Comparison of ENCODE assay signal across 25 mouse cellular contexts in genomic region chr1:130744217-130744616, GRCm38 (mm10). TPM values are rescaled to one million over a fixed set of nuclear protein-coding genes. Genes with fewer than 3 reads are reported as not detected.
A peak's percentile ranks its signal among the peaks of the same experiment; 100 is the strongest.
DNase-seq lines count a peak whose midpoint lies in the region; ATAC-seq lines count a peak whose summit lies in the region.
"Had no signal": no experiment of that assay in that cellular context is flagged by ENCODE, and none has a peak within 500 bp of the region (broad histone marks: within the 10 kb centered on the region; RNA-seq: fewer than 3 reads in every experiment).

No protein-coding gene starts in this region.

- no peak for DNase-seq in kidney, postnatal 10 days
- DNase-seq in liver, embryonic 13.5 days: peak; percentile 56
- no peak for DNase-seq in layer of hippocampus, adult 11-12 months (ENCODE audit: low spot score)
- DNase-seq in cerebellum, postnatal 14 days: no peak
- DNase-seq: adrenal gland, postnatal 25 days; cerebellum, adult 18-20 months; cerebellum, postnatal 36 days; gastrocnemius, postnatal 25 days; heart, adult 2 months; heart, postnatal 14 days; layer of hippocampus, postnatal 36 days; right cerebral cortex, postnatal 25 days had no signal

- H3K27ac ChIP-seq in kidney, embryonic 15.5 days: no peak overlapping the region
- peak overlapping the region; percentile 98 for H3K27ac ChIP-seq in liver, embryonic 13.5 days
- peak overlapping the region; percentile 28; the same call in 1 of the 2 replicates for H3K27ac ChIP-seq in stomach, embryonic 16.5 days (ENCODE audit: low read length)
- H3K27ac ChIP-seq: forebrain, embryonic 15.5 days; heart, adult 2 months; hindbrain, embryonic 13.5 days; limb, embryonic 13.5 days; lung, embryonic 15.5 days had no signal

- H3K4me1 ChIP-seq in kidney, embryonic 15.5 days: peaks cover 14% of the 10 kb centered on the region; the same call in 1 of the 2 replicates
- H3K4me1 ChIP-seq in erythroblast, embryonic 14.5 days (ENCODE audit: control insufficient read depth): peaks cover 84% of the 10 kb centered on the region
- peaks cover 85% of the 10 kb centered on the region for H3K4me1 ChIP-seq in liver, embryonic 13.5 days (replicated peaks)
- H3K4me1 ChIP-seq in stomach, embryonic 16.5 days (ENCODE audit: control insufficient read depth, insufficient read depth, low read length): peaks cover 15% of the 10 kb centered on the region
- H3K4me1 ChIP-seq: forebrain, embryonic 15.5 days; hindbrain, embryonic 13.5 days; limb, embryonic 13.5 days had no signal

- H3K27me3 ChIP-seq in kidney, embryonic 15.5 days: no peaks in the 10 kb centered on the region
- no peaks in the 10 kb centered on the region for H3K27me3 ChIP-seq in erythroblast, embryonic 14.5 days (ENCODE audit: control insufficient read depth)
- no peaks in the 10 kb centered on the region for H3K27me3 ChIP-seq in liver, embryonic 13.5 days
- H3K27me3 ChIP-seq in stomach, embryonic 16.5 days (ENCODE audit: control insufficient read depth, insufficient read depth, low read length): no peaks in the 10 kb centered on the region
- H3K27me3 ChIP-seq: forebrain, embryonic 15.5 days; hindbrain, embryonic 13.5 days; limb, embryonic 13.5 days; lung, embryonic 15.5 days; Patski had no signal

- no peak overlapping the region for H3K4me2 ChIP-seq in kidney, embryonic 15.5 days
- H3K4me2 ChIP-seq in liver, embryonic 13.5 days: peak overlapping the region; percentile 49
- H3K4me2 ChIP-seq in stomach, embryonic 16.5 days (ENCODE audit: low read depth, low read length): no peak overlapping the region
- H3K4me2 ChIP-seq: forebrain, embryonic 15.5 days; hindbrain, embryonic 13.5 days; limb, embryonic 13.5 days; lung, embryonic 15.5 days had no signal

- no peaks in the 10 kb centered on the region for H3K9me3 ChIP-seq in kidney, embryonic 15.5 days (replicated peaks)
- H3K9me3 ChIP-seq in erythroblast, embryonic 14.5 days (ENCODE audit: control insufficient read depth, low read length): no peaks in the 10 kb centered on the region
- H3K9me3 ChIP-seq in liver, embryonic 13.5 days (replicated peaks): no peaks in the 10 kb centered on the region
- H3K9me3 ChIP-seq in stomach, embryonic 16.5 days (replicated peaks; ENCODE audit: control insufficient read depth, low read length): no peaks in the 10 kb centered on the region
- H3K9me3 ChIP-seq: forebrain, embryonic 15.5 days; hindbrain, embryonic 13.5 days; limb, embryonic 13.5 days; lung, embryonic 15.5 days had no signal

- 82% methylated on average over 2 of the region's 2 CpGs for WGBS in kidney, embryonic 15.5 days
- 43% methylated on average over 2 of the region's 2 CpGs for WGBS in liver, embryonic 13.5 days (ENCODE audit: insufficient replicate concordance)
- 64% methylated on average over 2 of the region's 2 CpGs for WGBS in stomach, embryonic 16.5 days

- no peaks in the 10 kb centered on the region for H3K36me3 ChIP-seq in kidney, embryonic 15.5 days
- peaks cover 71% of the 10 kb centered on the region for H3K36me3 ChIP-seq in erythroblast, embryonic 14.5 days (ENCODE audit: control insufficient read depth)
- H3K36me3 ChIP-seq in liver, embryonic 13.5 days: peaks cover 17% of the 10 kb centered on the region
- H3K36me3 ChIP-seq in stomach, embryonic 16.5 days (ENCODE audit: control insufficient read depth, insufficient read depth, low read length): no peaks in the 10 kb centered on the region
- H3K36me3 ChIP-seq: forebrain, embryonic 15.5 days; hindbrain, embryonic 13.5 days; limb, embryonic 13.5 days; lung, embryonic 15.5 days had no signal

- no peak overlapping the region for H3K9ac ChIP-seq in kidney, embryonic 15.5 days
- peak overlapping the region; percentile 87 for H3K9ac ChIP-seq in liver, embryonic 13.5 days
- H3K9ac ChIP-seq in stomach, embryonic 16.5 days (ENCODE audit: low read length): no peak overlapping the region
- H3K9ac ChIP-seq: forebrain, embryonic 15.5 days; hindbrain, embryonic 13.5 days; limb, embryonic 13.5 days; lung, embryonic 15.5 days had no signal

- 0 out of 2 replicates have a peak, but pooled peaks have one; percentile 23 for ATAC-seq in kidney, embryonic 15.5 days (replicated peaks; ENCODE audit: low FRiP score)
- peak; percentile 58 for ATAC-seq in liver, embryonic 13.5 days (ENCODE audit: low read depth)
- ATAC-seq in stomach, embryonic 16.5 days (ENCODE audit: insufficient read depth, low FRiP score): no peak
- ATAC-seq: forebrain, embryonic 15.5 days; inflammation-experienced regulatory T-cells, adult 6 months; Patski had no signal

- H3K4me3 ChIP-seq in kidney, embryonic 15.5 days (replicated peaks): no peak overlapping the region
- H3K4me3 ChIP-seq in erythroblast, embryonic 14.5 days (replicated peaks): peak overlapping the region; percentile 32
- H3K4me3 ChIP-seq in liver, embryonic 13.5 days (replicated peaks): no peak overlapping the region
- no peak overlapping the region for H3K4me3 ChIP-seq in stomach, embryonic 16.5 days (replicated peaks; ENCODE audit: low read length)
- H3K4me3 ChIP-seq: forebrain, embryonic 15.5 days; heart, adult 2 months; hindbrain, embryonic 13.5 days; limb, embryonic 13.5 days; lung, embryonic 15.5 days had no signal

RNA-seq across cellular contexts. Expression of gene AA986860, which starts 12.4 kb away (rescaled TPM):
- 10.7 and 11.6 TPM in 2 replicates for polyA plus RNA-seq in kidney, embryonic 15.5 days (2015; fragmentation: Nextera tagmentation; extraction: Ambion mirVana)
- 5.3 and 6.5 TPM in 2 replicates for polyA plus RNA-seq in erythroblast, embryonic 14.5 days (2012)
- 6.2 and 8.3 TPM in 2 replicates for polyA plus RNA-seq in liver, embryonic 13.5 days (2015; fragmentation: Nextera tagmentation; extraction: Ambion mirVana)
- polyA plus RNA-seq in stomach, embryonic 16.5 days (2015; fragmentation: Nextera tagmentation; extraction: Ambion mirVana): 44.2 and 52.0 TPM in 2 replicates

RNA-seq across cellular contexts. Expression of gene Pfkfb2, which starts 15.2 kb away (rescaled TPM):
- 8.0 and 8.2 TPM in 2 replicates for polyA plus RNA-seq in kidney, embryonic 15.5 days (2015; fragmentation: Nextera tagmentation; extraction: Ambion mirVana)
- 0.28 and 0.32 TPM in 2 replicates for polyA plus RNA-seq in erythroblast, embryonic 14.5 days (2012)
- polyA plus RNA-seq in liver, embryonic 13.5 days (2015; fragmentation: Nextera tagmentation; extraction: Ambion mirVana): 4.5 and 5.4 TPM in 2 replicates
- polyA plus RNA-seq in stomach, embryonic 16.5 days (2015; fragmentation: Nextera tagmentation; extraction: Ambion mirVana): 11.3 and 11.6 TPM in 2 replicates

RNA-seq across cellular contexts. Expression of gene Yod1, which starts 27.1 kb away (rescaled TPM):
- 11.5 TPM in 2 replicates for polyA plus RNA-seq in kidney, embryonic 15.5 days (2015; fragmentation: Nextera tagmentation; extraction: Ambion mirVana)
- 0.54 and 0.58 TPM in 2 replicates for polyA plus RNA-seq in erythroblast, embryonic 14.5 days (2012)
- polyA plus RNA-seq in liver, embryonic 13.5 days (2015; fragmentation: Nextera tagmentation; extraction: Ambion mirVana): 40.8 and 47.6 TPM in 2 replicates
- polyA plus RNA-seq in stomach, embryonic 16.5 days (2015; fragmentation: Nextera tagmentation; extraction: Ambion mirVana): 14.9 and 15.8 TPM in 2 replicates

RNA-seq across cellular contexts. Expression of gene Gm29427, which starts 28.6 kb away (rescaled TPM):
- not detected in 2 replicates for polyA plus RNA-seq in kidney, embryonic 15.5 days (2015; fragmentation: Nextera tagmentation; extraction: Ambion mirVana)
- not detected in 2 replicates for polyA plus RNA-seq in erythroblast, embryonic 14.5 days (2012)
- not detected in 2 replicates for polyA plus RNA-seq in liver, embryonic 13.5 days (2015; fragmentation: Nextera tagmentation; extraction: Ambion mirVana)
- polyA plus RNA-seq in stomach, embryonic 16.5 days (2015; fragmentation: Nextera tagmentation; extraction: Ambion mirVana): 0.09 TPM in 1 of 2 replicates, not detected in the other
- polyA plus RNA-seq: forebrain, embryonic 15.5 days; inflammation-experienced regulatory T-cells, adult 6 months; kidney, embryonic 16.5 days; limb, embryonic 13.5 days; lung, embryonic 15.5 days; midbrain, postnatal 0 days; spleen, adult 2 months; stomach, embryonic 14.5 days had no signal

RNA-seq across cellular contexts. Expression of gene Fcamr, which starts 56.5 kb away (rescaled TPM):
- not detected in 2 replicates for polyA plus RNA-seq in kidney, embryonic 15.5 days (2015; fragmentation: Nextera tagmentation; extraction: Ambion mirVana)
- polyA plus RNA-seq in erythroblast, embryonic 14.5 days (2012): not detected in 2 replicates
- not detected in 2 replicates for polyA plus RNA-seq in liver, embryonic 13.5 days (2015; fragmentation: Nextera tagmentation; extraction: Ambion mirVana)
- polyA plus RNA-seq in stomach, embryonic 16.5 days (2015; fragmentation: Nextera tagmentation; extraction: Ambion mirVana): 0.42 and 0.56 TPM in 2 replicates
- polyA plus RNA-seq: forebrain, embryonic 15.5 days; hindbrain, embryonic 13.5 days; kidney, embryonic 16.5 days; limb, embryonic 13.5 days; lung, embryonic 15.5 days; midbrain, postnatal 0 days had no signal
